Mouse (Mus musculus): ENCODE measurements around the gene Rag1.

The Rag1 gene

DNA sequence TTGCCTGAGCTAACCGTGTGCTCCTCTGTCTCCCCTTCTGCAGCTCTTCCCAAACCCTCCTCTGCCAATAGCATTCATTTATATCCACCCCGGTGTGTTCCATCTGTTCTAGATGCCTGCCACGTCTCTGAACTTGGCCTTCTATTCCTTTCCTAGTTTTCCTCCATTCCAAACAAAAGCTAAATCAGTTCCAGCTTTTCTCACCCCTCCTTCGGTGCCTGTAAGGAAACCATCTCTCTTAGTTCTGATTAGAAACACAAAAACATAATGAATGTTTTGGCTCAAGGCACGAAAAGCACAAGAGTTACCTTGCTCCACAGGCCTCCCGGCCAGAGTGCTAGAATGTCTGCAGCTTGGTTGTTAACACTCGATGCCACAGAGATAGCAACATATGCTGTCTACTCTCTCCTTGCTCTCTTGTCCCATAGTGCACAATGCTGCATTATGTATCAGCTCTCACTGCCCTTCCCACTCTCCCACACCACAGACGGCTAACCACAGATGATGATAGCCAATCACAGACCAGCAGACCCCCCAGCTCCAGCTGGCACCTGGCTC lies at the start of gene Rag1, which contains the start of gene B230118H07Rik:
TSS of gene Rag1 (minus strand) at position 388 of the 558 bp plus-strand sequence.
TSS of gene B230118H07Rik (minus strand) at position 419 of the 558 bp plus-strand sequence.
- no peak for DNase-seq (ENCODE audit: low spot score)

GRCm38 (mm10) chr2:101695584-101695983 lies 46.3 kb upstream of the Rag1 start:
- DNase-seq (ENCODE audit: low spot score) = no peak

- no peak for DNase-seq (ENCODE audit: low spot score)
Observed at GRCm38 (mm10) chr2:101693577-101694215, 44.4 kb upstream of the Rag1 start.

DNA sequence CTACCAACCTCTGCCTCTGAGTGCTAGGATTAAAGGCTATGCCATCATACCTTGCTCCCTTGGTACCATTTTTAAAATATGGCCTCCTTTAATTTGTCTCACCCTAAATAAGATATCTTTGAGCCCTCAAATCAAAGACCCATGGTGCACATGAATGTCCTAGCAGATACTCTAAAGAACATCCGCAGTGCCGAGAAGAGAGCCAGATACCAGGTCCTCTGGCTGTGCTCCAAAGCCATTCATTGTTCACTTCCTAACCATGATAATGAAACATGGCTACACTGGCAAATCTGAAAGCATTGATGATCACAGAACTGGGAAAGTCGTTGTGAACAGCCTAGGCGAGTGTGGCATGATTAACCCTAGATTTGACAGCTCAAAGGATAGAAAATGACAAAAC lies 43.7 kb upstream of the Rag1 start:
- no peak for DNase-seq (ENCODE audit: low spot score)

- DNase-seq (ENCODE audit: low spot score) = no peak
Observed at GRCm38 (mm10) chr2:101690252-101690827, 41.0 kb upstream of the Rag1 start.

DNA sequence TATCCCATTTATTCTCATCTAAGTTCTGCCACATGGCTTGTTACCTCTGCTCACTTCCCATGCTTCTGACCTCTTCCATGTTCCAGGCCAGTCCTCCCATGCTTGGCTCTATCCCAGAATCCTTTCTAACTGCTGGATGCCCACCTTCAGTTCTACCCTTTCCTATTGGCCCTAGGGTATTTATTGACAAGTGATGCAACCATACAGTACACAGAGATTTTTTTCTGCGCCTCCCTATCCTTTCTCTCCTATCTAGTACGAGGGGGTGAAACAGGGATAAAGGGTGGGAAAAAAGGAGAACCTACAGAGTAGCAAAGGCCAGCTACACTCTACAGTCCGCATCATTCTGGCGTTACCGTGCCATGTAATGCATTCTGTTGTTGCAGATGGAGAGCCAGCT lies 38.7 kb upstream of the Rag1 start:
- no peak for DNase-seq (ENCODE audit: low spot score)

DNA sequence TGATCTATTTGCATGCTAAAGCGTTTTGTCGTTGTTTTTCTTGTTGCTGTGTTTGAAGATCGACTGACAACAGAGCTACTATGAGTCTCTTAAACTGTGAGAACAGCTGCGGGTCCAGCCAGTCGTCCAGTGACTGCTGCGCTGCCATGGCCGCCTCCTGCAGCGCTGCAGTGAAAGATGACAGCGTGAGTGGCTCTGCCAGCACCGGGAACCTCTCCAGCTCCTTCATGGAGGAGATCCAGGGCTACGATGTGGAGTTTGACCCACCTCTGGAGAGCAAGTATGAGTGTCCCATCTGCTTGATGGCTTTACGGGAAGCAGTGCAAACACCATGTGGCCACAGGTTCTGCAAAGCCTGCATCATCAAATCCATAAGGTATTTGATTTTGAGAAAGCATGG lies 35.1 kb upstream of the Rag1 start:
- no peak for DNase-seq (ENCODE audit: low spot score)

DNA sequence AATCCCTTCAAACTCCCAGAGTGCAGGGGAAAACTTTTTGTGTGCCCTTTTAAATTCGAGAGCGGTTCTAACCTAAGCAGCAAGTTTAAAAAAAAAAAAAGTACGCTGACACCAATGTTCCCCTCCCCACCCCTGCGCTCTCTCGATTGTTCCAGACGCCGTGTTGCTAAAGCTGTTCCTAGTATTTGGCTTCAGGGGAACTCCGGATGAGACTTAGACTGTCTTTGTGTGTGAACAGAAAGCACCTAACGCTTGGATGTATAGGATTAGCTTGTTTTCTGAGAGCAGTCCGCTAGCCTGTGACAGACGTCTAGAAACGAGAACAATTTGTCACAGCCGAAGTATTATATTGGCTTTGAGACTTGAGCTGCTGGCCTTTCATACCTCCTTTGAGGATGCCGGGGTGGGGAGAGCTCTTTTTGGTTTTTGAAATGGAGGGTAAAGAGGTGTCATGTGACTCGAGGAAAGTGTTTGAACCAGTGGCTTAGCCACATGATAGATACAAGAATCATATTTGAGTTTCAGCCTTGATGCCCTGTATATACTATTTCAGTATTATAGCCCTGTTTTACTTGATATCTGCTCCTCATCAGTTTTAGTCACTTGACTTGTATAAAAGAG lies 30.0 kb upstream of the Rag1 start:
- DNase-seq (ENCODE audit: low spot score) = no peak

- DNase-seq (ENCODE audit: low spot score) = peak; percentile 87
Observed at GRCm38 (mm10) chr2:101678236-101679021, 29.1 kb upstream of the Rag1 start, which contains the start of gene Traf6. TSS of gene Traf6 (plus strand) at chr2:101678429.

DNA sequence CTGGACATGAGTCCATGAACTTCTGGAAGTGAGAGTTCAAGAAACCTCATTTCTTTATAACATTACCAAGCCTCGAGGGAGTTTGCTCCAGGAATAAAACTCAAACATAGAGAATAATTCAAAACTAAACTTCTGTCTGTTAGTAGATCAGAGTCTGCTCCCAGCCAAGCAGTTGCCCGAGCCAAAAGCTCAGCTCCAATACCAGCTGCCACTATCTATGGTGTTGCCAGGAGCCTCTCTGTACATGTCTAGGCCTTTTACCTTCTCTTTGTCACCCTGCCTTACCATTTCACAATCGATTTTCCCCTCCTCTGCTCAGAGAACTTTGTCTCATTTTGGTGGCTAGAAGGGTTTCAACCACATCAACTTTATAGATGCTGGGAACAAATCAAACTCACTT lies 24.2 kb upstream of the Rag1 start:
- no peak for DNase-seq (ENCODE audit: low spot score)

DNA sequence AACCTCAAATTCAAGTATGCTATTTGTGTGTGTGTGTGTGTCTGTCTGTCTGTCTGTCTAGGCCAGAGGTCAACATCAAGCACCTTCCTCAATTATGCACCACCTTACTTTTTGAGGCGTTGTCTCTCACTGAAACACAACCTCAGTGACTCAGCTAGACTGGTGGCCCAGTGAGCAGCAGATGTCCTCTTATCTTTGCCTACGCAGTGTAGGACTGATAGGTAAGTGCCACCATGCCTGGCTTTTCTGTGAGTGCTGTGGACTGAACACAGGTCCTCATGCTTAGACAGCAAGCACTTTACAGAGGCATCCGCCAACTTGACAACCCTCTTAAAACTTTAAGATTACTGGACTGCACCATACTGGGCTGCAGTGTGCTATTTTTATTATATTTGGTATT lies 19.4 kb upstream of the Rag1 start:
- DNase-seq (ENCODE audit: low spot score) = no peak

DNA sequence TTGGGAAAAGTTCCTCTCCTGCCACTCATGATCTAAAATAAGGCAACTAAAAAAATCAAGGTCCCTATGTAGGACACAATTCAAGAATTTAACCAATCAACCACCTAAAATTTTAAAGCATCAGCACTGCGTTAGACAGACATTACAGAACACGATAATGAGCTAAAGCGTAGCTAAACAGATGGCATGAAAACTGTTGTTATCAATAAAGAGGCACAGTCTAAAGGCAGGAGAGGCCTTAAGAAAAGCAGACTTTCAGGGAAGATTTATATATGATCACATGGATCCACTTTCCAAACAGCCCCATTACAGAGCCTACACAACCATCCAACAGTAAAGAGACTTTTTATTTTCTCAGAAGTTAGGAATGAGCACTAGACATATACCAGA lies 16.4 kb upstream of the Rag1 start:
- DNase-seq (ENCODE audit: low spot score) = no peak

DNA sequence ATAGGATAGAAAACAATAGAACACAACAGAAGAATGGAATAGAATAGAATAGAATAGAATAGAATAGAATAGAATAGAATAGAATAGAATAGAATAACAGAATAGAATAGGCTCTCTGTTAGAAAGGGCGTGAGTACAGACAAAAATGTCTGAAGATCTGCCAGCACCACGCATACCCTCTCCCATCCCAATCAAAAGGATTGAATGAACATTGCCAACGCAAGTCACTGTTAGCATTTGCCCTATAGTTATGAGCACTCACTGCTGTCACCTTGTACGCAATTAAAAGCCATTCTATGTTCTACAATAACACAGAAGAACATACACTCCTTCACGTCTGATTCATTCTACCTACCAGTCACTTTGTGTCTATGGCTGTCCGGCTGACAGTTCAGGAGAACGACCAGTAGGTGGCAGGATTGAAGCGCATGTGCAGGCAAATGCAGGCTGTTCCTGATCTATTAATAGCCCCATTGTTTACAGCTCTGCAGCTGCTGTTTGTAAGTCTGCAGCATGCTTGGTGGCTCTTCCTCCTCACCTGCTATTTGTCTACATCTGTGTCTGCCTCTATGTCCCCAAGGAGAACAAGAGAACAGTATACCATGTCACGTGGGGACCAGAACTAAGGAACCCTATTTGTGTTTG lies 15.9 kb upstream of the Rag1 start:
- peak; percentile 60 for DNase-seq (ENCODE audit: low spot score)

GRCm38 (mm10) chr2:101660536-101660935 lies 11.2 kb upstream of the Rag1 start:
- DNase-seq (ENCODE audit: low spot score) = no peak

DNA sequence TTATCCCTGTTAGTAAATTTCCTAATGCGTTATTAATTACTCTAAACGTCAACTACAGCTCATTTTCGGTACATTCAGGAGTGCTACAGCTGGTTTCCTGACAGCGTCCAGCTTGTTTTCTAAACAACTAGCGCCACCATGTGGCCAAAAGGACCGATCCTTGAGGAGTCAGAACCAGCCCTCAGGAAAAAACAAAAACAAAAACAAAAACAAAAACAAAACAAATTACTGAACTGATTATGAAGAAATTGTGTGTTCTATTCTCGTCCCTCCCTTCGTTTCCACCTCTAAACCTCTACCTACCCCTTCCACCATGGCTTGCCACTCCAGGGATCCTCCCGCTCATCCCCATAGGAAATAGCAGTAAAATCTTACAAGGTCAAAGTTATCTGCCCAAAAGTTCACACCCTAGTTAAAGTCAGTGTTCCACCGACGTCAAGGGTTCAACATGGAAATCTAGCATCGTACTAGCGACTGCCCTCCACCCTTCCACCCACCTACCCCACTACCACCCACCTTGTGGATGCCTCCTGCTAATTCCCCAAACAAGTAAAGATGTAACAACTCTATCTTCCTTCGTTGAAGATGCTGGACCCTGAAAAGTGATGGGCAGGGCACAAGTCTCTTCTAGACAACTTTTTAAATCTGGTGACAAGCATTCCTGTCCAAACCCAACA lies 3.8 kb upstream of the Rag1 start:
- peak; percentile 55 for DNase-seq (ENCODE audit: low spot score)

- no peak for DNase-seq (ENCODE audit: low spot score)
Observed at GRCm38 (mm10) chr2:101652204-101652920, 3.1 kb upstream of the Rag1 start.

DNA sequence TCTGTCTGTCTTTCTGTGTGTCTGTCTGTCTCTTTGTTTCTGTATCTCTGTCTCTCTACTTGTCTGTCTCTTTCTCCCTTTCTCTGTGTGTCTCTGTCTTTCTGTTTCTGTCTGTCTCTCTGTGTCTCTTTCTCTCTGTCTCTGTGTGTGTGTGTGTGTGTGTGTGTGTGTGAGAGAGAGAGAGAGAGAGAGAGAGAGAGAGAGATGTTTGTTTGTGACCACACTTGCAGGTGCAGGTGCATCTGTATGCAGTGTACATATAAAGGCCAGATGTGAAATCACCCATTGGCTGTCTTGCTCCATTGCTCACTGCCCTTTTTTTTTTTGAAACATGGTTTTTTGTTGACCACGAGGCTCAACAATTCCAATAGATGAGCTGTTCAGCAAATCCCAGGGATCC lies 1.1 kb upstream of the Rag1 start:
- no peak for DNase-seq (ENCODE audit: low spot score)

DNA sequence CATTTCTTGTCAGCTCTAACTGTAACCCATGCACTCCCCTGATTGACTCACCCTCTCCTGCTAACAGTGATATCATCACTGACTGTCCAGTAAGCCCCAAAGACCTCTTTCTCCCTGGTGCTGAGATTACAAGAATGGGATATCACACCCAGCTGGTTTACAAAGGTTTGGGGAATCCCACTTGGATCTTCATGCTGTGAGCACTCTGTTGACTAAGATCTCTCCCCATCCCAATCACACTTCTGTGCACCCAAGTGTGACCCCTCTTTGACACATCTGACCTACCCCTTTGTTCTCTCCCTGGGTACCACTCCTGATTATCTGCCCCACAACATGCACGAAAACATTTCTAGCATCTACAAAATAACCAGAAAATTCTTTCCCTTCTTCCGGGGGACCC lies 940 bp downstream of the Rag1 start:
- no peak for DNase-seq (ENCODE audit: low spot score)

- no peak for DNase-seq (ENCODE audit: low spot score)
Observed at GRCm38 (mm10) chr2:101645841-101646240, 3.5 kb downstream of the Rag1 start.

GRCm38 (mm10) chr2:101639840-101640350 lies 9.4 kb downstream of the Rag1 start:
- no peak for DNase-seq (ENCODE audit: low spot score)

All from ovary, postnatal 36 days (tissue).